Mouse (Mus musculus): ENCODE data around the gene Rnf169.

Gene Rnf169

GRCm38 (mm10) chr7:99893967-99894366 lies 86.3 kb downstream of the Rnf169 start:
- DNase-seq (ENCODE audit: low spot score), result no peak

GRCm38 (mm10) chr7:99892351-99892750 lies 87.9 kb downstream of the Rnf169 start:
- DNase-seq (ENCODE audit: low spot score), result no peak

- no peak for DNase-seq (ENCODE audit: low spot score)
These were observed 88.8 kb downstream of the Rnf169 start for GRCm38 (mm10) chr7:99891471-99891870.

- no peak for DNase-seq (ENCODE audit: low spot score)
These were observed 90.0 kb downstream of the Rnf169 start for GRCm38 (mm10) chr7:99890168-99890755.

GRCm38 (mm10) chr7:99889175-99889880 lies 90.9 kb downstream of the Rnf169 start:
- DNase-seq (ENCODE audit: low spot score), result peak; percentile 46

GRCm38 (mm10) chr7:99887743-99888142 lies 92.5 kb downstream of the Rnf169 start:
- DNase-seq (ENCODE audit: low spot score), result no peak

- no peak for DNase-seq (ENCODE audit: low spot score)
These were observed 93.0 kb downstream of the Rnf169 start for GRCm38 (mm10) chr7:99887230-99887735.

- no peak for DNase-seq (ENCODE audit: low spot score)
These were observed 102.0 kb downstream of the Rnf169 start for GRCm38 (mm10) chr7:99878254-99878653.

GRCm38 (mm10) chr7:99876345-99876744 lies 103.9 kb downstream of the Rnf169 start:
- peak; percentile 93 for DNase-seq (ENCODE audit: low spot score)

- DNase-seq (ENCODE audit: low spot score), result no peak
These were observed 104.4 kb downstream of the Rnf169 start for GRCm38 (mm10) chr7:99875891-99876290.

- no peak for DNase-seq (ENCODE audit: low spot score)
These were observed 106.3 kb downstream of the Rnf169 start for GRCm38 (mm10) chr7:99873965-99874364.

Measured in embryo, embryonic 10.5 days (tissue).